Mouse (Mus musculus): ENCODE data around the gene Dnajb2.

GRCm38 (mm10) chr1:75244836-75245235 lies 8.6 kb downstream of the Dnajb2 start:
- no peak for TF ChIP-seq CTCF (IDR thresholded peaks at IDR 0.05; ENCODE audit: low read depth, low read length)
- TF ChIP-seq POLR2A (IDR thresholded peaks at IDR 0.05; ENCODE audit: borderline replicate concordance, low read depth, low read length), result no peak

All from bone marrow macrophage, adult 2 months (primary cell).